Mouse (Mus musculus) ovary, postnatal 14 days (tissue): ENCODE data around the gene Grik3.

ENCODE experiments used
- DNase-seq: peaks from one replicate; pipeline ENCODE4 v3.0.0; 2022; ENCODE audit warnings: low spot score

The Grik3 gene

DNA sequence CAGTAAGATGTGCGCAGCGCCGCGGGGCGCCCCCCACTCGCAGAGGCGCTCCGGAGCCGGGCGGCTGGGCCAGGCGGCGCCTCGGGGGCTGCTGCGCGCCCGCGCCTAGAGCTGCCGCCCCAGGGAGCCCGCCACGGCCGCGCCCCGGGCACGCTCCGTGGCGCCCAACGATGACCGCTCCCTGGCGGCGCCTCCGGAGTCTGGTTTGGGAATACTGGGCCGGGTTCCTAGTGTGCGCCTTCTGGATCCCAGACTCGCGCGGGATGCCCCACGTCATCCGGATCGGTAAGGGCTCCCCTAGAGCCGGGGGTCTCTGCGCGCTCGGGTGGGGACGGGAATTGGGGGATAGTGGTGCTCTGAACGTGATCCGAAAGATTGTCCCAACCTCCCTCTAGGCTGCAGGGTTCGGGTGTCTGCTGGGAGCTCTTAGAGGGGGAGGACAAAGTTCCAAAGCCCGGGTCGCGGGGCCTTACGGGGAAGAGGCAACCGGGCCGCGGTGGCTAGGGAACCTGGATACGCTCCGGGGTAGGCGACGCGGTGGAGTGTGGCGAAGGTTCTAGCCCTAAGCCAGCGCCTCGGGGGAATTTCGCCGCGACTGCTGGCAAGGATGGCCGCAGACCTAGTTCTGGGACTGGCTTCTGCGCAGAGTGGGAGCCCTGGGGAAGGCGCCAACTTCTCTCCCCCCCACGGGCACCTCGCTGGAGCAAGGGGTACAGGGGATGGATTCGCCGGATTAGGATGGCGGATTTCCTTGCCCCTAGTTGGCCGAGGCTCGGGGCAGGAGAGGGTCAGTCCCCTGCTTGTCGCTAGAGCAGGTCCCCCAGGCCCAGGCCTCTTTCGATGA is at the start of gene Grik3:
TSS of gene Grik3 (plus strand) at position 40 of the 844 bp plus-strand sequence.
- DNase-seq = no peak

DNA sequence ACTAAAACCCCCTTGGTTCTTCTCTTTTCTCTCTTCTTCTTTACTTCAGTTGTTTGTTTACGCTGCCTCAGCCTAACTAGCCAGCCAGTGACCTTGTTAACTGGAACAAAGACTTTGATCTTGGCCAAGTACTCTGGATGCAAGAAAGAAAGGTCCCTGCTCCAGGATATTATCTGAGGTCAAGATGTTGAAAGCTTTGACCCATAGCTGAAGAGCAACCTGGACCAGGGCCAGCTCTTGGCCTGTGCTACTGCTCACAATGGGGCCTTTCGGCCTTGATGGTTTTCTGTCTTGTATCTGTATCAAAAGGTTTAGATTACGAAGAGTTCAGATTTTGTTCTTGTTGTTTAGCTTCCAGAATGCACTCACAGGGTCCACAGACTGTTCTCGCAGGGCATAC is 48.7 kb upstream of the Grik3 start:
- no peak for DNase-seq

DNA sequence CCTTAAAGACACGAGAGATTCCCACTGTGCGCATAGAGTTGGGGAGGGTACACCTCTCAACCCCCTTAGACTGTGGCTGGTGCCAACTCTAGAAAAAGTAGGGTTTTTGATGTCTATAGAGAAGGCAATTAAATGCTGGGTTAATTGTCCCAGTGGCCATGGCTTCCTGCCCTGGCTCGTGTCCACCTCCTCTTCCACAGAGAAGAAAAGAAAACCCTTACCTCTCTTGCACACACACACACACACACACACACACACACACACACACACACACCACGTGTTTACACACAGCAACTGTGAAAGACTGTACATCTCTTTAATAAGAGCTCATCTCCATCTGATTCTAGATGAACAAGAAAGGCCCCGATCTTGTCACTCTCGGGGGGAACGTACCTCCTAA is 46.1 kb upstream of the Grik3 start:
- DNase-seq = no peak

DNA sequence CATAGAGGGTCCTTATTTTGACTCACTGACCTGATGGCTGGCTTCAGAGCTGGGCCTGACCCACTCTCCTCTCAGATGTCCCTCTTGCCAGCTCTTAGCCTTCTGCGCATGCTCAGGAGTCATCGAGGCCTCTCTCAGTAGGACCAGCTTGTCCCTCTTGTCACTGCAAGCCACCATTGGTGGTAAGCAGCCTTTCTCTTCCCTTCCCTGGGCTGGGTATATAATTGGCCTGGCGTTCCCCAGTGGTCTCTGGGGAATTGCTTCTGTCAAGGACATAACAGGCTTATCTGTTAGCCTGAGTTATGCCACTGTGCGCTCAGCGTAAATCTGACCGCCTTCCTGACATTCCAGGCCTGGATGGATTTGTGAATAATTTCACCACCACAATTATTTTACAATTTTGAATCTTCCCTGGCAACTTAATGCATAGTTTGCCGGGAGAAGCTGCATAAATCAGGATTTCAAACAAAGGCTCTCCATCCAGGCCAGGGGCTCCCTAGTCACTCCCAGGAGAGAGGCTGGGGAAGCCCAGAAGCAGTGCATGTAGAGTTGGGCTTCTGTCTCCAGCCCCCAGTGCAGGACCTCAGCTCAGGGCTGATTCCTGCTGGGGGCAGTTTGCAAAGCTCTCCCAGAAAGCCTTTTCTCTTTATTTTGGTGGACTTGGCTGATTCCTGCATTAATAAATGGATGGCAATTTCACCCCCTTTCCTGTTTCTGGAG is 39.7 kb upstream of the Grik3 start:
- DNase-seq = no peak

DNA sequence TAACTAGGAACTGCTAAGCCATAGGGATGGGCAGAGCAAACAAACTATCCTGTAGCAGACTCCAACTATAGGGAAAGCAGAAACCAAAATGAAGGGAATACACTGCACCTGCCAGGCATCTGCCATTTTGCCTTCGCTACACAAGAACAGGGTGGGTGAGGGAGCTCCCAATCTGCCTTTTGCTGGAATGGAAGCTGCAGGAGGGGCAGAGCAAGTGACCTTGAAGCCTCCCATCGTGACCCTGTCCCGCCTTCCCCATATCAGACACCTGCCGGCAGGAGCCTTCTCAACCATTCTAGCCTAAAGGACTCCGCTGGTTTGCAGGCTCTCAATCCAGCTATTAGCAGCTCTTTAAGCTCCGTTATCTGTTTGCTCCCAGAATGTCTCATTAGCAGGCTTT is 38.7 kb upstream of the Grik3 start:
- DNase-seq = no peak

DNA sequence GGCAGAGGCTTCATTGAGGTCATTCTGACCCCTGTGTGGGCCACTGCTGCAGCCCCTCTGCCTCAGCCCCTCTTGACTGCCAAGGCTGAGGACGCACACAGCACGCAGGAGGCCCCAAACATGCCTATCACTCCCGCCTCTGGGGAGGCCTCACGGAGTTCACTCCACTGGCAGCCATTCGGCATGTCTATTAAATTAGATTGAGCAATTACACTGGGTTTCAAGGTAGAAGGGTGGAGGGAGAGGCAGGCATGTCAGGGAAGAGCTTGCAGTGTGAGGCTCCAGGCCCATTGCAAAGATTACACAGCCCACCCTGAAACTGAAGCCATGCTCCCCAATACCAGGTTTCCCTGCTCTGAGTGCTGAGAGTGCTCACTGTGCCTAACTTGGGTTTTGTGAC is 34.0 kb upstream of the Grik3 start:
- no peak for DNase-seq

DNA sequence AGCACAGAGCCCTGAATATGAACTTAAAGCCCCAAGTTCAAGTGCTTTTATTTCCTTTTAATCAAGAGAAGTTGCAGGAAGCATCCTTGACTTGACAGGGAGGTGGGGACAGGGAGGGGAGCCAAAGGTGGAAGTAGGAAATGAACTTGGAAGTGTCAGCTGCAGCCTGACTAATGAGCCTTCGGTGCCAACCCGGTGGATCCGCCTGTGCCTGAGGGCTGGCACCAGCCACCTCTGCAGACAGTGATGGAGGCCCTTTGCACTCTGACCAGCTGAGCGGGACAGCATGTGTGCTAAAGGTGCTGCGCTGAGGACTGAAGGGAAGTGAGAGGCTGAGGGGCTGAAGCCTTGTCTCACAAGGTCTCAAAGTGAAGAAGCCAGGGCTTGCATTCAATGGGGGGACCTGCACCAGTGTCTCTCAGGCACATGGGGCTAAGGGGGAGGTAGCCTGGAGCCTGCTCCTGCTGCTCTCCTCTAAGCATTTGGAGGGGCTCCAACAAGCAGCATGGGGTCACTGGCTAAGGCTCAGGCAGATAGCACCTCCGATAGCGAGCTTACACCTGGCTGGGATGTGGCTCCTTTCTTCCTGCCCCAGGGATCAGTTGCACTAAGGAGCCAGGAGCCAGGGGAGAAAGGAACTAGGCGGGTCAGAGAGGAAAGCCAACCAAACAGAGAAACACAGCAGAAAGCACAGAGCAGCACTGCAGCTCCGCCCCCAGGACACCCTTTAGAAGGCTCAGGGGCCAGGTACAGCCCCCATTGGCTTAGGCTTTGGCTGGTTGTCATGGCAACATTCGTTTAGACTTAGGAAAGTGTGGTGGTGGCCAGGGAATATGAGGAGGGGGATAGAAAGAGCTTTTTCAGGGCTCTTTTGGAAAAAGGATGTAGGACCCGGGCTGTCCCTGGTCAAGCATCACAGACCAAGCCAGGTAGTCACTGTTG is 33.1 kb upstream of the Grik3 start:
- DNase-seq = no peak

DNA sequence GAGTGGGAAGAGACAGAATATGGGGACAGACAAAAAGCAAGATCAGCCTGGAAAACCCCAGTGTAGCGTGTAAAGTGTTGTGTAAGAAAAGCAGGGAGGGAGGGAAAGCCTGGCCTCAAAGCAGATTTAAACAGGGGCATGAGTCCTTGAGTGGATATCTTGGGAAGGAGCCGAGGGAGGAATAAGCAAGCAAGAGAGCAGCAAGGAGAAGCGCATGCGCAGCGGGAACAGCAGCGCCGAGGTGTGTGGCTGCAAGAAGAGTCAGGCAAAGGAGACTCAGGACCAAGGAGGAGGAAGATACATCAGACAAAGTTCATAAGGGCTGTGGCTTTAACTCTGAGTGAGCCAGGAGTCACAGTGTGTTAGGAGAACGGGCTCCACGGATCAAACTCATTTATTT is 30.7 kb upstream of the Grik3 start:
- DNase-seq = no peak

DNA sequence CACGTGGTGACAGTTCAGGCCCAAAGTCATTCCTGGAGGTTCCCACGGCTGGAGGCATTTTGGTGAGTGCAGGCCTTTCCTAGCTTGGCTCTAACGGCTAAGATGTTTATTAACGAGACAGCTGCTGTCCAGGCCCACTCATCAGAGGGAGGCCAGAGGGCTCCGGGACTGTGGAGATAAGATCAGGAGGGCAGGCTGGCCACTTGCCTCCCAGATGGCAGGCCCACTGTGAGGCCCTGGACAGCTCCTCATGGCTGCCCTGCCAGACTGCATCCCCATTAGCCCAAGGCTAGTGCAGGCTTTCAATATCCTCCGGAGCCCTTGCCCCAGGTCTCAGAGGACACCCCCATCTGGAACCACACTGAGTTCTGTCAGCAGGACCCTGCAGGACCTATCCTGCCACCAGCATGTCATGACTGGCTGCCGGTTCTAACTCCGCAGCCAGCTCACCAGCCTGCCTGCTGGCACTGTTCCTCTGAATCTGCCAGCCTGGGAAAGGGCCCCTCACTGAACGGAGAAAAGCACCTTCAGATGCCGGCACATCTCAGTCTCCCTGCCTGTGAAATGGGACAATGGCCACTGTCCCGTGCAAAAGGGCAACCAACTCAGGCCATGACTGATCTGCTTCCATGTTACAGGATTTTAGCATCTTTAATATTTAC is 20.7 kb upstream of the Grik3 start:
- no peak for DNase-seq

DNA sequence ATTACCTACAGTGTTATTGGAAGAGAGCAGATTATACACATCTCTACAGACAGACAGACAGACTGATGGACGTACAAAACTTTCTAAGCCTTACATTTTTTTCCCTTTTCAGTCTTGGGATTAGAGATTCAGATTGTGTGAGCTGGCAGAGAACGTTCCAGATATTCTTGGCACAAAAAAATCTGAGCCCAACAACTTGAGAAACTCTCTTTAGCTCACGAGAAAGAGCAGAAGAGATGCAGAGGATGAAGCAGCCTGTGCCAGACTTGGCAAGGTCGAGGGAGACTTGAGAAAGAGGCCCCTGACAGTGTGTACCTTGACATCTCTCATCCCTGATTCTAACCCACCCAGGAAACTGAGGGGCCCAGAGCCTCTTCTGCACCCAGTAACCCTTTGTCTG is 15.6 kb upstream of the Grik3 start:
- no peak for DNase-seq

DNA sequence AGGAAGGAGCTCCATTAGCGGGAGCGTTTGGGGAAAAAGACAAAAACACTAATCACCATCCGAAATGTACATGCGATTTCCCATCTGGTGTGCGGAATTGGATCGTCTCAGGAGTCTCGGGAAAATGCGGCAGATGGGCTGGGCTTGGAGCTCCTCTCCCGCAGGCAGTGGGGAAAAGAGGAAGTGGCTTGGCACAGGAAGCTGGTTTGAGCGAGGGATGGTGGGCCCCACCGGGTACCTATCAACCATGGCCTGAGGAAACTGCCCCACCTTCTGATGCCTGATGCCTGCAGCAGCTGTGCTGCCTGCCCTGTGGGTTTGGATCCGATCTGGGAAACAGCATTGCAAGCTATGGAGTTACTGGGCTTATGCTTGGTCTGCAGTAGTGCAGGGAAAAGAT is 12.4 kb upstream of the Grik3 start:
- no peak for DNase-seq

DNA sequence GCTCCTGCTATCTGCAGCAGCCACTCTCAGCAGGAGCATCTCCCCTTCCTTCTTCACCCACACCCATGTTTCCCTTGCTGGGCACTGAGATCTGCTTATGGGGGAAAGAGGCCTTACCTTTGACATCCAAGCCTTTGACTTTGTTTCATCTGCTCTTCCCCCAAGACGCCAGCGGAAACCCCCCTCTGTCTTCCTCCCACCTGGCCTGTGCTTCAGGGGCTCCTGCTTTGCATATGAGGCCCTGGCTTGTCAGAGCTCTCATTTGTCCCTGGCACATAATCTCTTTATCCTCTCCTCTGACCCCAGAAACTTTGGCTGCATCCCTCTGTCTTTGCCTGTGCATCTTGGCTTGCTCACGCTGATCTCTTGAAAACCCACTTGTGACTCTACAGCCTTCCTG is 9.2 kb upstream of the Grik3 start:
- no peak for DNase-seq

DNA sequence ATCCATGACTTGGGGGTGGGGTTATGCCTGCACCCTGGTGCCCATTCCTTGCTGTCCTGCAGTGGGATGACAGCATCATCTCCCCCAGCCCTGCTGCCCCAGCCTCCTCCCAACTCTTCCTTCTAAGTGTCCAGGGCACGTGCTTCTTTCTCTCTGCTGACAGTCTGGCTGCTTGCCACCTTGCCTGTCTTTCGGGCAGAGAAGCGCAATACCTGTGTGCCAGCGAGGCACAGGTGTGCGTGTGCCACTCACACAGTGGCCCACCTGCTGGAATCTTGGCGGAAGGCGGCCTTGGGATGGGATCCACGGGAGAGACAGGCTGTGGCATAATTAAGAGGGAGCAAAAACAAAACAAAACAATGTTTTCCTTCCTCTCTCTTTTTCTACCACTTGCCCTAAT is 6.4 kb upstream of the Grik3 start:
- no peak for DNase-seq

DNA sequence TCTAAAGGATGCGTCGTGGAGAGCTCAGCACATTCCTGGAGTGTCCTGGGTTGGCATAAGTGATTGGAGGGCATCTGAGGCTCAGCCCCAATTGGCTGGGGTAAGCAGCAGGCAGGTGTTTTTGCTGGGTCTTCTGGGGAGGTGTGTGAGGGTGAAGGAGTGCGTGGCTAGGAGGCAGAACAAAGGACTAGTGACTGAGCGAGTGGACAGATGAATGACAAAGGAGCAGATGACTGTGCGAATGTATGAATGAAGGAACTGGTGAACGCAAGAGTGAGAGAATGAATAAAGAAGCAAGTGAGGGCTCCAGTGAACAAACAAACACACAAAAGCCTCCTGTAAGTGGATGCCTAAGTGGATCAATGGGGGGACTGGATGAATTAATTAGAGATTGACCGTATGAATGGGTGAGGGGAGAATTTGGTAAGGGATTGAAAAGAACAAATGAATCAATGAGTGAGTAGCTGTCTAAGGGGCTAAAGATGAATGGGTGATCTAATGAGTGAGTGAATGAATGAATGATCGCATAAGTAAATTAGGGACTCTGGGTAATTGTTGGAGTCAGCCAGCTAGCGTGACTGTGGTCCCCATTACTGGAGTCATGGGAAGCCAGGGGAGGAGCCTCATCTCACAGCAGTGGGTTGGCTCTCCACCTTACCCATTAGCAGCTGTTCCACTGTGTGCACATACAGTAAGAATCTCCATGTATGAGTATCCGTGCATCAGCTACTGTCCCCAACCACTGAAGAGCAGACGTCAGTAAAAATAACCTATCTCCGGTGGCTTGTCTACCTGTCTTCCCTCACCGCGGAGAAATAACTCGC is 4.9 kb upstream of the Grik3 start:
- DNase-seq = no peak

DNA sequence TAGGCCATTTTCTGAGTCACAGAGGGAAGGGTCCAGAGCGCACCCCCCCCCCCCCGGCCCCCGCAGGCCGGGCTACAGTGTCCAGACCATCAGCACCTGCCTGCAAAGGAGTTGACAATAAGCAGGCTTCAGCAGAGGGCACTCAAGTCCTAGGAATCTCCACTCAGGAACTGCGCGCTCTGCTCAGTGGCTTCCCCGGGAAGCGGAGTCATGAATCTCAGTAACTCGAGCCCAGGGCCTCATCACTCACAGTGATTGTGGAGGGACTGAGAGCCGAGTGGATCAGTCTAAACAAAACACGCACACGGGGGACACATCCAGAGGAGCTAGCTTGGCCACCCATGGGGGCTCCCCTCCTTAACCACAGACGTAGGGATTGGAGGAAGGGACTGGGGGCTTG is 3.9 kb upstream of the Grik3 start:
- no peak for DNase-seq

DNA sequence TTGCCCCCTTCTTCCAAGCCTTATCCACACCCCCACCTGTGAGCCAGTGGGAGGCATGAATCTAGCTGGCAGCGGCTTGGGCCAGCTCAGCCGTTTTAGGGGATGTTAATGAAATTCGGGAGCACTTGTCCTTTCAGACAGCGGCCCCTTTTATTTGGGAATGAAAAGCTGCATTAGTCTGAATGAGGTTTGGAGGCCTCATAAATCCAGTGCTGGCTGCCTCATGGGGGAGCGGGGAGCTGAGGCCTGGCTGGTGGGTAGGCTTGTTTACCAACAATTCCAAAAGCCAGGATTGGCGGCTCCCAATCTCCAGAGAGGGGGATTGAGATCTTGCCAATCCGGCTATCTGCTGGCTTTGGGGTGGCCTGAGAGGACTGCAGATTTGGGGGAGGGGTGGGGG is 3.5 kb upstream of the Grik3 start:
- DNase-seq = no peak

DNA sequence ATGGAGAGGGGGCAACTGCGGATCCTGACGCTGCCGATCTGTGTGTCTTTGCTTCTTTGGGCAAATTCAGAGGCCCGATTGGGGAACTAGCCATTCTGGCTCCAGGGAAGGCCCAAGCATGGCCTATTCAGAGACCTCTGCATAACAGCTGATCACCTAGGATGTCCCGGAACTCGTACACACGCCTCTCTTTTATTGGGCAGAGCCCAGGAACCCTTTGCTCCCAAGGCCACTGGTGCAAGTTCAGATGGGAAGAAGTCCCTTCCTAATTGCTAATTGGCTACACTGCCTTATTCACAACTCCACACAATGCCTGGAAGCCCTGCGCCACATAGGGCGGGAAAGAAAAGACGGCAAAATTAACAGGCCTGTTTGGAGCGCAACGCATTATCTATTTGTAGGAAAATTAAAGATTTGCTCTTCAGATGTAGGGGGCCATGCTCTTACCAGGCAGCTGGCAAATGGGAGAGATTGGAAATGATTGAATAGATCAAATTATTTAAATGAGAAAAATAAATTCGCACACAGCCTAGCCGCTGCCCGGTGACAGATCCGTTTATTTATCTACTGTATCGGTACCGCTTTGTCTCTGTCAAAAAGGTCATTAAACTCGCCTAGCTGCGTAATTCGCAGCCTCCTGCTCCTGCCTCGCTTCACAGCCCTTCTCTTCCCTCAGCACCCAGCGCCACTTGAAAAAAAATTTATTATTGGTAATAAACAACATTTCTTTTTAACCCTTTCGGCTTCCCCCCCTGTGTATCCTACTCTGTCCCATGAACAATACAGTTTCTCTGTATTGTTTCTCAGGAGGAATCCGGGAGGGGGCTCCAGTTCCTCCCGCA is 1.5 kb upstream of the Grik3 start:
- no peak for DNase-seq

DNA sequence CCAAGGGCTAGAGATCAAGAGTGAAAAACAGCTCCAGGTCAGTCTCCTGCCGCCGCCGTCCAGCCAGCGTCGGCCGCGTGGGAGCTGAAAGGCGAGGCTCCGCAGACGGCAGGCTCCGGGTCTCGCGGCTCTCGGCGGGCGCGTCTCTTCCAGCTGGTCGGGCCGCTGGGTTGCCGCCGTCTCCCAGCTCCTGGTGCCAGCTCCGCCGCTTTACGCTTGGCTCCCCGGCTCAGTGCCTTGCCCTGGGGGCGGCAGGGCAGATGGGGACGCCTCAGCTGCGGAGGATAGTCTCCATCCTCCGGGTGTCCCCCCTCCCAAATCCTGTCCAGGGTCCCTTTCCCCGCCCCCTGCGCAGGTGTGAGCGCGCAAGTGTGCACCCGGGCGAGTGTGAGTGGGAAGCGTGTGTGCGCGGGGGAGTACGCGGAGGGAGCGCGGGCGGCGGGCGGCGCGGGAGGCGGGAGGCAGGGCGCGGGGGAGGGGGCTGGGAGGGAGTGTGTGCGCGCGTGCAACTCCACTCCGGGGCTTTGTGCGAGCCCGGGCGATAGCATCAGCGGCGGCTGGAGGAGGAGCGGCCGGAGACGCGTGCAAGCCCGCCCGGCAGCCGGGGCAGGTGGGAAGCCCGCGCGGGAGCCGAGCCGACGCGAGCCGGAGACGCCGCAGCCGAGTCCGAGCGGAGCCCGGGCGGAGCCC is 454 bp upstream of the Grik3 start:
- DNase-seq = peak; percentile 22

DNA sequence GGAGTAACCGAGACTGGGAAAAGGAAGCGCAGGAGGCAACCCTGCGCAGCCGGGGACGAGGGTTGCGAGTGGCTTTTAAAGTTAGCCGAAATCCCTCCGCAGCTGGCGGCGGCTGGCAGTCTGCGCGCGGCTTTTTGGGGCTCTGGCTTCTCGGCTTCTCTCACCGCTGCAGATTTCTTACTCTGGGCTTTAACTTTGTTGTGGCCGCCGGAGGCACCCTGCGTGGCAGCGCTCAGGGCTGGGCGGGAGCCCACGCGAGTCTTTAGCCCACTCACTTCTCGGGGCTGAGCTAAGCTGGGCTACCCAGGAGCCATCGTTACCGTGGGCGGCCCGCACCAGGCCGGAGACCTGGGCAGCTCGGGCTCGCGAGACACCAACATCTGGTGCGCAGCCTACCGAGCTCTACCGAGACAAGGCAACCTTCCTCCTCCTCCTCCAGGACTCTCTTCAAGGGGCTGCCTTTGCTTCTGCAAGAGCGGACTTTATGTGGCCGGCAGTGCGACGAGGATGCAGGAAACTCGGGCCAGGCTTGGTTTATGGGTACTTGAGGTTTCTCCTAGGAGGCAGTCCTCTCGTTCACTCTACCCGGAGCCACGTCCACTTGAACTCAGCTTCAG is 1.1 kb downstream of the Grik3 start:
- no peak for DNase-seq
